Mouse (Mus musculus): ENCODE measurements around the gene Olfr846. TPM values are rescaled to one million over a fixed set of nuclear protein-coding genes. Genes with fewer than 3 reads are reported as not detected.

Olfr846 gene
- polyA plus RNA-seq (2014; fragmentation: Illumina TruSeq; extraction: RNeasy Lipid Tissue Mini Kit (QIAGEN cat#74804); ENCODE audit: low read depth, low replicate concordance): not detected

DNA sequence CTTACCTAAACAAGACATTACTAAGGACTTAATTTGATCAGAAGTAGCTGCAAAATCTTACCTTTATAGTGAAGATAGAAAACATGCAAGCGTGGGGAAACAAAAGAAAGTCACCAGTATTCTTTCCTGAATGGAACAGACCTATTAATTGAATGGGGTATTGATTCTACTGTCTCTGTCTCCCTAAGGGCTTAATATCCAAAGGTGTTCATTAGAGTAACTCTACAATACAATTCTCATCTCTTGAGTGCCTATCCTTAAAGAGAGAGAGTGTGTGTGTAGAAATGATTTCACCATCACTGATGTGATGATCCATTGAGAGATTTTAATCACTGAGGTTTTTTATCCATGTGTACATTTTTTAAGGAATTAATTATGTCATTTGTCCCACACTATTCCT, at the start of gene Olfr846:
Olfr846 (minus strand) TSS at position 101 of the 400 bp plus-strand sequence.

DNA sequence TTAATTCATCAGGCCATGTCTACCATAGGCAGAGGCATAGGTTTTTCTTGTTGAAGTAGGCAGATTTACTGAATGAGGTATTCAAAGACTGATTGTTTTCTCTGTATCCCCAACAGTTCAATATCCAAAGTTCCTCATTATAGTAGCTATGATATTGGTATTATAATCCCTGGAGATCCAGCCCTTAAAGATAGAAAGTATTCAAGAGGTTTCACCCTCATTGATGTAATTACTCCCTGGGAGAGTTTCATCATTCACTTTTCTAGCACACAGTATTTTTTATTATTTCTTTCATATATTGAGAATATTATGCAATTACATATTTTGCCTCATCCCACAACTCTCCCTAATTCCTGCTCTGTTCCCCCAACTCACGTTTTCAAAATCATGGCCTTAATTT, 14.8 kb upstream of the Olfr846 start, which contains the start of gene Olfr847:
Olfr847 (minus strand) TSS at position 101 of the 400 bp plus-strand sequence.

DNA sequence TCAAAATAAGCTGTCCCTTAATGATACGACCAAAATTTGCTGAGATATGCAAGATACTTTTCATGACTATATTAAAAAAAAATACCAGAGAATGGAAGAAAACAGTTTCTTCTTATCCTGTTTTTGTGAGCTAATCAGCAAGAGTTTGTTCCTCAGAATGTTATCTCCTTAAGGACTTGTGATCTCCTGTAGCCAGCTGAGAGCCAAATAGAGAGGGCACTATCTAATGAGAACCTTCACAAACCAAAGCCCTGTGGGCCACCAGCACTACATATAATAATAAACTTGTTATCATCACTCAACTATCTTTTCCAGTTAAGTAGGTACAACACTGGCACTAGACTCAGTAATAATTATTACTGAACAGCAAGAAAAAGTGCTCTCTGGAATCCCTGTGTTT, 27.6 kb downstream of the Olfr846 start, which contains the start of gene Olfr845:
Olfr845 (plus strand) TSS at position 301 of the 400 bp plus-strand sequence.

GRCm38 (mm10) chr9:19316047-19316446, 47.8 kb downstream of the Olfr846 start, which contains the start of gene Olfr844:
TSS of gene Olfr844 (plus strand) at chr9:19316347.

Other genes starting within 250 kb of the Olfr846 start
- gene Olfr836, start 243.6 kb downstream of the Olfr846 start, polyA plus RNA-seq (2014; fragmentation: Illumina TruSeq; extraction: RNeasy Lipid Tissue Mini Kit (QIAGEN cat#74804); ENCODE audit: low read depth, low replicate concordance): 0.09 TPM
- not detected for gene Olfr837, start 227.7 kb downstream of the Olfr846 start, polyA plus RNA-seq (2014; fragmentation: Illumina TruSeq; extraction: RNeasy Lipid Tissue Mini Kit (QIAGEN cat#74804); ENCODE audit: low read depth, low replicate concordance)
- gene Olfr839-ps1, start 186.7 kb downstream of the Olfr846 start, polyA plus RNA-seq (2014; fragmentation: Illumina TruSeq; extraction: RNeasy Lipid Tissue Mini Kit (QIAGEN cat#74804); ENCODE audit: low read depth, low replicate concordance): not detected
- gene Olfr843, start 112.0 kb downstream of the Olfr846 start, polyA plus RNA-seq (2014; fragmentation: Illumina TruSeq; extraction: RNeasy Lipid Tissue Mini Kit (QIAGEN cat#74804); ENCODE audit: low read depth, low replicate concordance): not detected
- gene Olfr844, start 47.7 kb downstream of the Olfr846 start, polyA plus RNA-seq (2014; fragmentation: Illumina TruSeq; extraction: RNeasy Lipid Tissue Mini Kit (QIAGEN cat#74804); ENCODE audit: low read depth, low replicate concordance): not detected
- not detected for gene Olfr845, start 27.5 kb downstream of the Olfr846 start, polyA plus RNA-seq (2014; fragmentation: Illumina TruSeq; extraction: RNeasy Lipid Tissue Mini Kit (QIAGEN cat#74804); ENCODE audit: low read depth, low replicate concordance)
- gene Olfr847, start 14.7 kb upstream of the Olfr846 start, polyA plus RNA-seq (2014; fragmentation: Illumina TruSeq; extraction: RNeasy Lipid Tissue Mini Kit (QIAGEN cat#74804); ENCODE audit: low read depth, low replicate concordance): not detected
- not detected for gene Olfr849, start 76.3 kb upstream of the Olfr846 start, polyA plus RNA-seq (2014; fragmentation: Illumina TruSeq; extraction: RNeasy Lipid Tissue Mini Kit (QIAGEN cat#74804); ENCODE audit: low read depth, low replicate concordance)
- not detected for gene Olfr850, start 114.2 kb upstream of the Olfr846 start, polyA plus RNA-seq (2014; fragmentation: Illumina TruSeq; extraction: RNeasy Lipid Tissue Mini Kit (QIAGEN cat#74804); ENCODE audit: low read depth, low replicate concordance)
- gene Olfr851, start 129.3 kb upstream of the Olfr846 start, polyA plus RNA-seq (2014; fragmentation: Illumina TruSeq; extraction: RNeasy Lipid Tissue Mini Kit (QIAGEN cat#74804); ENCODE audit: low read depth, low replicate concordance): not detected
- gene Olfr853, start 177.1 kb upstream of the Olfr846 start, polyA plus RNA-seq (2014; fragmentation: Illumina TruSeq; extraction: RNeasy Lipid Tissue Mini Kit (QIAGEN cat#74804); ENCODE audit: low read depth, low replicate concordance): not detected
- not detected for gene Olfr854, start 203.4 kb upstream of the Olfr846 start, polyA plus RNA-seq (2014; fragmentation: Illumina TruSeq; extraction: RNeasy Lipid Tissue Mini Kit (QIAGEN cat#74804); ENCODE audit: low read depth, low replicate concordance)
- not detected for gene Olfr855, start 218.6 kb upstream of the Olfr846 start, polyA plus RNA-seq (2014; fragmentation: Illumina TruSeq; extraction: RNeasy Lipid Tissue Mini Kit (QIAGEN cat#74804); ENCODE audit: low read depth, low replicate concordance)